Mouse (Mus musculus): Measurements from ENCODE around the gene Lrrc32.

- no peak for TF ChIP-seq POLR2A (IDR thresholded peaks at IDR 0.05; ENCODE audit: low read depth, low read length)
- no peak for TF ChIP-seq CTCF (IDR thresholded peaks at IDR 0.05; ENCODE audit: extremely low read depth, insufficient read length, insufficient replicate concordance, low read depth, low read length)
Measured at GRCm38 (mm10) chr7:98483268-98483607, 5.8 kb upstream of the Lrrc32 start.
